Mouse (Mus musculus) forebrain, embryonic 10.5 days (tissue): ENCODE data around the gene Frat1. TPM values are rescaled to one million over a fixed set of nuclear protein-coding genes. Genes with fewer than 3 reads are reported as not detected.

Experiments used
- DNase-seq: peaks from one replicate; pipeline ENCODE4 v3.0.0-alpha.2; 2017; ENCODE audit warnings: low spot score; ENCODE audit errors: extremely low spot score
- H3K27ac ChIP-seq: fragments of 300-500 bp; sonication (generic); 2 replicates; pipeline ENCODE4 v1.5.1; 2016; ENCODE audit warnings: mild to moderate bottlenecking
- H3K27me3 ChIP-seq: fragments of 300-500 bp; sonication (generic); 2 replicates; pipeline ENCODE4 v1.6.1; 2016; ENCODE audit warnings: mild to moderate bottlenecking; ENCODE audit not compliant: poor library complexity, severe bottlenecking
- H3K36me3 ChIP-seq: fragments of 300-500 bp; sonication (generic); replicated peaks from 2 replicates; pipeline ENCODE4 v1.6.1; 2016; ENCODE audit warnings: mild to moderate bottlenecking, moderate library complexity
- H3K4me1 ChIP-seq: fragments of 300-500 bp; sonication (generic); 2 replicates; pipeline ENCODE4 v1.6.1; 2016
- H3K4me3 ChIP-seq: fragments of 300-500 bp; sonication (generic); 2 replicates; pipeline ENCODE4 v1.5.1; 2016; ENCODE audit warnings: mild to moderate bottlenecking, moderate library complexity
- H3K9me3 ChIP-seq: fragments of 300-500 bp; sonication (generic); 2 replicates; pipeline ENCODE4 v1.6.1; 2016; ENCODE audit warnings: mild to moderate bottlenecking, moderate library complexity
- WGBS: fragments of 180-500 bp; shearing (Covaris S2); methylation state at CpG from one replicate; pipeline ENCODE4 v1.1.7; 2016; 5-methylcytosine and 5-hydroxymethylcytosine counted together
- polyA plus RNA-seq: library from polyadenylated mRNA; unstranded; fragments of >200 nt; fragmentation: Nextera tagmentation; extraction: Ambion mirVana; gene quantifications from 2 replicates; pipeline ENCODE4 v1.2.1, GENCODE M21; 2016

Frat1 gene
- 10.9 and 11.8 TPM in 2 replicates for polyA plus RNA-seq

GRCm38 (mm10) chr19:41829381-41830105, at the start of gene Frat1:
Frat1 (plus strand) TSS chr19:41829970.
- Histone ChIP-seq H3K36me3 (no peaks in the 10 kb centered on the region), H3K4me3 (peak within 1 kb of the TSS; percentile 81), H3K4me1 (peaks cover 36% of the 10 kb centered on the region), H3K9me3 (no peaks in the 10 kb centered on the region), H3K27me3 (peaks cover 30% of the 10 kb centered on the region), H3K27ac (peak within 1 kb of the TSS; percentile 96)
- under 1% methylated on average over 39 of the region's 39 CpGs for WGBS
- peak; percentile 93 for DNase-seq

DNA sequence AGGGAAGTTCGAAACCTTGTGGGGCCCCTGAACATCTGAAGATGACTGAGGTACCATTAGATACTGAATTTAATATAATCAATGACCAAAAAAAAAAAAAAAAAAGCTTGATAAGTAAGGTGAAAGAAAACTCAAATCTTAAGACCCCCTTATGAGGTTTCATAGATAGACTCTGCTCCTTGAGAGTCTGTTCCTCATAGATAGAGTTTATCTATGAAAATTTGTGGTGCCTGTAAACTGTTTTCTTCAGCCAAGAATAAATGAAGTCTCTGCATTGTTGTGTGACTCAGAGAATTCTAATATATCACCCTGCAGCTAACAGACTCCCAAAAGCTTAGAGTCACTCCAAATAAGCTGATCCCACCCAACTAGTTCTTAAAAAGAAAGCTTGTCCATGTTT, 42.9 kb upstream of the Frat1 start:
- peaks cover 93% of the 10 kb centered on the region for H3K36me3 ChIP-seq
- WGBS, result 94% methylated on average over 1 of the region's 1 CpGs
- DNase-seq, result no peak
- no peaks in the 10 kb centered on the region for H3K27me3 ChIP-seq
- H3K4me3 ChIP-seq, result no peak overlapping the region
- no peak overlapping the region for H3K27ac ChIP-seq
- no peaks in the 10 kb centered on the region for H3K4me1 ChIP-seq
- no peaks in the 10 kb centered on the region for H3K9me3 ChIP-seq

DNA sequence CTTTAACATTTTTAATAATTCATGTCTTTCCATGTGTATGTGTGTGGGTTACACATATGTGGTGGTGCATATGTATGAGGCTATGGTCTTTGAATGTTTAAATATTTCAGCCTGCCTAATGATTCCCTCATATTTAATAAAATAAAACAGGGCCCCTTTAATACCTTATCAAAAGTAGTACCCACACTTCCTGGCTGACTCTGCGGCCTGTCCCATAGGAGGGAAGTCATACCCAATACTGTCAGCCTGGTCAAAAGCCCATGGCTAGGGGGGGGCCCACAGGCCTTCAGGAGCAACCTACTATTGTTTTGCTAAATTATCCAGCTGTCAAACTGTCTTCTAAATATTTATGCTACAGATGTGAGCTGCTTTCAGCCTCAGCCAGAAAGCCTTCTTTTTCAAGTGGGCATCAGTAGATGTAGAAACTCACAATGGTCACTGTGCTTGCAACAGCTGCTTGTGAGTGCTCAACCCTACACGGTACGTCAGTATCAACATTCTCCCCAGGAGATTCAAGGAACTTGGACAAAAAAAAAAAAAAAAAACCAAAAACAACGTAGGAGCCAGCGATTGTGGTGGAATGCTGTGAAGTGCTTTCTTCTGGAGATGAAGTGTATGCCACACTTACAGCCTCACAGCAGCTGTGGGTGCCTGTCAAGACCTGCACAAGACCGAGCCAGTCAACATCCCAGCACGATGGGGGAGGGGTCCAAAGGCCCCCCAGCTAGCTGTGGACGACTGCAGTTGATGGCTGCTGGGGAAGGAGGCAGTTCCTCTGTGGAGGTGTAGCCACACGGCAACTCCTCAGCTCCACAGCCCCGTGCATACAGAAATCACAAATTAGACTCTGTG, 40.4 kb upstream of the Frat1 start:
- Histone ChIP-seq H3K9me3 (no peaks in the 10 kb centered on the region), H3K4me3 (no peak overlapping the region), H3K27ac (no peak overlapping the region), H3K36me3 (peaks cover 74% of the 10 kb centered on the region), H3K27me3 (no peaks in the 10 kb centered on the region), H3K4me1 (peaks cover 13% of the 10 kb centered on the region)
- no peak for DNase-seq
- WGBS, result 84% methylated on average over 10 of the region's 10 CpGs

GRCm38 (mm10) chr19:41791384-41791783, 38.4 kb upstream of the Frat1 start:
- no peaks in the 10 kb centered on the region for H3K9me3 ChIP-seq
- DNase-seq, result no peak
- H3K4me1 ChIP-seq, result peaks cover 32% of the 10 kb centered on the region
- H3K4me3 ChIP-seq, result no peak overlapping the region
- no peak overlapping the region for H3K27ac ChIP-seq
- 92% methylated on average over 2 of the region's 2 CpGs for WGBS
- H3K27me3 ChIP-seq, result no peaks in the 10 kb centered on the region
- peaks cover 53% of the 10 kb centered on the region for H3K36me3 ChIP-seq

DNA sequence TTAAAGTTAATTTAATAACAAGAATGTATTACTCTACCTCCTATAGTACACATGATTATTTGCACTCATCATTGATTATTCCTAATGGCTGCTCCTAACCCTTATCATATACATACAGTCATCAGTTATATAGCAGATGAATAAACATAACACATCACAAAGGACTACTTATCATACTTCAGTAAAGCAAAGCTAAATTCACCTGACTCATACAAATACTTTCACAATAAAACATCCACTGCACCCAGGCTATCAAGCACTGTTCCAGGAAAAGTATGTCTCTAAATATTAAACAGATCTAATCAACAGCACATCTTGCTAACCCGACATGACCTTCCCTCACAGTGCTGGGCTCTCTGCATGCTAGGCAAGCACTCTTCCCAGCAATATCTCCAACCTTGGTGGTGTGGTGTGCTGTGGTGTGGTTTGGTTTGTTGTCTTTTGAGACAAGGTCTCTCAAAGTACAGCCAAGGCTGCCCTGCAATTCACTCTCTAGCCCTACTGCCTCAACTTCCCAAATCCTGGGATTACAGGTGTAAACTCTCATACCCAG, 36.8 kb upstream of the Frat1 start:
- Histone ChIP-seq H3K36me3 (peaks cover 48% of the 10 kb centered on the region), H3K27ac (no peak overlapping the region), H3K4me1 (peaks cover 46% of the 10 kb centered on the region), H3K9me3 (no peaks in the 10 kb centered on the region), H3K27me3 (no peaks in the 10 kb centered on the region), H3K4me3 (no peak overlapping the region)
- 83% methylated on average over 1 of the region's 1 CpGs for WGBS
- DNase-seq, result no peak

DNA sequence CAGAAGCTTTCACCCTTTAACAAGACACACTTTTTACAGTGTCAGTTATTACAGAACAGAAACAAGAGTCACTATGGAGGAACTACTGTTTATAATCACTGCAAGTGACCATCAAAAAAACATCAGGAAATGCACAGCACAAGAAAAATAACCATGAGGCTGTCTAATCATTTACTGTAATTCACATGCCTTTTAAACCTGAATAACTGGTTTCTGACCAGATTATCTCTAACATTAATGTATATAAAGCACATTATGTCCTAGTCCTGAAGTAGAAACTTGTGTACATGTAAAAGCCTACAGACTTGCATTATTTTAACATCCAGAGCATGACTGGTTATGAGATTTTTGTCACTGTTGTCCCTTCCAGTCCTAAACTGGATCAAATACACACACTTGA, 35.8 kb upstream of the Frat1 start:
- Histone ChIP-seq H3K9me3 (no peaks in the 10 kb centered on the region), H3K27me3 (no peaks in the 10 kb centered on the region), H3K36me3 (peaks cover 40% of the 10 kb centered on the region), H3K27ac (peak overlapping the region; percentile 79; the same call in 1 of the 2 replicates), H3K4me1 (peaks cover 46% of the 10 kb centered on the region), H3K4me3 (no peak overlapping the region)
- no peak for DNase-seq

GRCm38 (mm10) chr19:41794901-41795300, 34.9 kb upstream of the Frat1 start:
- H3K9me3 ChIP-seq, result no peaks in the 10 kb centered on the region
- DNase-seq, result no peak
- 63% methylated on average over 6 of the region's 6 CpGs for WGBS
- peak overlapping the region; percentile 18; the same call in 1 of the 2 replicates for H3K4me3 ChIP-seq
- H3K27ac ChIP-seq, result peak overlapping the region; percentile 79
- peaks cover 31% of the 10 kb centered on the region for H3K36me3 ChIP-seq
- H3K27me3 ChIP-seq, result no peaks in the 10 kb centered on the region
- peaks cover 49% of the 10 kb centered on the region for H3K4me1 ChIP-seq

DNA sequence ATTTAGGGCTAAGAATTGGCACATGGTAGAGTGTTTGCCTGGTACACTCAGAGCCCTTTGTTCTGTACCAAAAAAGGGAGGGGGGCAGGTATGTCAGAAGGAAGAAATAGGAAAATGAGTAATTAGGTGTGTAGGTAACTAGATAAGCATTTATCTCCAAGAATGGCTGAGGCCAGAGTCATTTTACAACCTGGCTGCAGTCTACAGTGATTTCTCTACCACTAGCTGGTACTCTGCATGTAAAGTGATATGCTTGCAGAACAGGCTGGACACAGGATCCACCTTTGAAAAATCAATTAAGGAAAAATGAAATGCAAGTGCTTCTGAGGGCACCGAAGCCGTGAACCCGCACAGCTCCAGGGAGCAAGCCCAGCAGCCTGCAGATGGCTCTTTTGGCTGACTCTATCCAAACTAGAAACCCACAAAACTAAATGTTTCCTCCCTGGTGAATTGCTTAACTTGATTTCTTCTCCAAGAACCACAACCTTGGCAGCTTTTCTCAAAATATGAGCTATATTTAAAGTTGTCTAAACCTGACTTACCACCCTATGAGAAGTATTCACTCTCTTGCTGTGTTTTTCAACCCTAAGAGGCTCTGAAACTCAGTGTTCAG, 33.5 kb upstream of the Frat1 start:
- WGBS, result 86% methylated on average over 3 of the region's 3 CpGs
- no peaks in the 10 kb centered on the region for H3K27me3 ChIP-seq
- H3K4me1 ChIP-seq, result peaks cover 62% of the 10 kb centered on the region

GRCm38 (mm10) chr19:41796789-41797327, 32.9 kb upstream of the Frat1 start:
- Histone ChIP-seq H3K36me3 (peaks cover 12% of the 10 kb centered on the region), H3K27ac (0 out of 2 replicates have a peak overlapping the region, but pooled peaks have one; percentile 5)

More for the DNA sequence above, 33.5 kb upstream of the Frat1 start:
- no peaks in the 10 kb centered on the region for H3K9me3 ChIP-seq
- no peak for DNase-seq
- peaks cover 18% of the 10 kb centered on the region for H3K36me3 ChIP-seq
- H3K4me3 ChIP-seq, result no peak overlapping the region
- no peak overlapping the region for H3K27ac ChIP-seq

GRCm38 (mm10) chr19:41797536-41797935, 32.2 kb upstream of the Frat1 start:
- Histone ChIP-seq H3K36me3 (peaks cover 11% of the 10 kb centered on the region), H3K9me3 (no peaks in the 10 kb centered on the region), H3K4me3 (no peak overlapping the region), H3K27me3 (no peaks in the 10 kb centered on the region), H3K27ac (no peak overlapping the region), H3K4me1 (peaks cover 66% of the 10 kb centered on the region)
- no peak for DNase-seq
- WGBS, result 85% methylated on average over 6 of the region's 6 CpGs

More at GRCm38 (mm10) chr19:41796789-41797327, 32.9 kb upstream of the Frat1 start:
- H3K4me1 ChIP-seq, result peaks cover 62% of the 10 kb centered on the region
- H3K27me3 ChIP-seq, result no peaks in the 10 kb centered on the region
- H3K4me3 ChIP-seq, result no peak overlapping the region
- no peak for DNase-seq
- WGBS, result 89% methylated on average over 12 of the region's 12 CpGs
- no peaks in the 10 kb centered on the region for H3K9me3 ChIP-seq

- Histone ChIP-seq H3K4me3 (peak overlapping the region; percentile 85), H3K9me3 (peaks cover under 1% of the 10 kb centered on the region; the same call in 1 of the 2 replicates), H3K27ac (peak overlapping the region; percentile 96; the same call in 1 of the 2 replicates), H3K4me1 (peaks cover 47% of the 10 kb centered on the region), H3K36me3 (peaks cover 11% of the 10 kb centered on the region), H3K27me3 (no peaks in the 10 kb centered on the region)
- 54% methylated on average over 6 of the region's 6 CpGs for WGBS
- no peak for DNase-seq
These were observed 29.3 kb upstream of the Frat1 start for GRCm38 (mm10) chr19:41800451-41800850.
